Mouse (Mus musculus) heart, postnatal 0 days (tissue): ENCODE measurements around the gene Ralgps1. TPM values are rescaled to one million over a fixed set of nuclear protein-coding genes. Genes with fewer than 3 reads are reported as not detected.
A peak's percentile ranks its signal among the peaks of the same experiment; 100 is the strongest.
"Not testable (repeated sequence)": the region's sequence is repeated elsewhere in the genome, so short reads cannot be mapped to it uniquely, and the experiment has no call there.

ENCODE experiments used
- ATAC-seq: fragments of 200-750 bp; cut with Nextera tagmentation; 2 replicates; pipeline ENCODE4 v1.8.0; 2017; ENCODE audit warnings: low read depth, moderate number of reproducible peaks, moderate library complexity; ENCODE audit not compliant: insufficient read depth
- DNase-seq: peaks from one replicate; pipeline ENCODE4 v3.0.0-alpha.2; 2016; ENCODE audit warnings: low spot score
- H3K27ac ChIP-seq: fragments of 300-500 bp; sonication (generic); 2 replicates; pipeline ENCODE4 v1.5.1; 2014; ENCODE audit warnings: low read depth, mild to moderate bottlenecking
- H3K27me3 ChIP-seq: fragments of 300-500 bp; sonication (generic); 2 replicates; pipeline ENCODE4 v1.6.1; 2014; ENCODE audit warnings: low read length, mixed read lengths; ENCODE audit not compliant: control insufficient read depth, insufficient read depth
- H3K36me3 ChIP-seq: fragments of 300-500 bp; sonication (generic); replicated peaks from 2 replicates; pipeline ENCODE4 v1.6.1; 2014; ENCODE audit warnings: low read length, mixed read lengths; ENCODE audit not compliant: control insufficient read depth, insufficient read depth
- H3K4me1 ChIP-seq: fragments of 300-500 bp; sonication (generic); 2 replicates; pipeline ENCODE4 v1.6.1; 2014; ENCODE audit warnings: antibody characterized with exemption; ENCODE audit not compliant: control insufficient read depth, insufficient read depth
- H3K4me2 ChIP-seq: fragments of 300-500 bp; sonication (generic); 2 replicates; pipeline ENCODE4 v1.6.1; 2014; ENCODE audit warnings: low read depth, mild to moderate bottlenecking, low read length, moderate library complexity
- H3K4me3 ChIP-seq: fragments of 300-500 bp; sonication (generic); 2 replicates; pipeline ENCODE4 v1.5.1; 2014; ENCODE audit warnings: low read depth, low read length
- H3K9ac ChIP-seq: fragments of 300-500 bp; sonication (generic); replicated peaks from 2 replicates; pipeline ENCODE4 v1.6.1; 2014; ENCODE audit warnings: low read depth, low read length, mixed read lengths
- H3K9me3 ChIP-seq: fragments of 300-500 bp; sonication (generic); replicated peaks from 2 replicates; pipeline ENCODE4 v1.6.1; 2016; ENCODE audit warnings: low read length; ENCODE audit not compliant: control insufficient read depth
- CTCF ChIP-seq: IDR thresholded peaks from 2 replicates; pipeline ENCODE4 v1.5.1; 2016; ENCODE audit warnings: antibody characterized with exemption, control low read depth, low read depth
- EP300 ChIP-seq: IDR thresholded peaks from 2 replicates; pipeline ENCODE4 v1.6.1; 2016; ENCODE audit warnings: antibody characterized with exemption, low read depth
- WGBS: fragments of 180-500 bp; shearing (Covaris S2); extraction: QIAGEN DNeasy Blood & Tissue Kit; methylation state at CpG from one replicate; pipeline ENCODE4 v1.1.7; 2014; 5-methylcytosine and 5-hydroxymethylcytosine counted together
- polyA plus RNA-seq: library from polyadenylated mRNA; unstranded; fragments of >200 nt; fragmentation: Nextera tagmentation; extraction: Ambion mirVana; gene quantifications from 2 replicates; pipeline ENCODE4 v1.2.1, GENCODE M21; 2015
- total RNA-seq: library from RNA; depleted of rRNA; stranded (reverse); fragments of >200 nt; gene quantifications from 2 replicates; pipeline ENCODE4 v1.2.3, GENCODE M21; 2014; ENCODE audit warnings: low replicate concordance

Ralgps1 gene
- total and polyA plus RNA-seq, 2 experiments from 2014 or later, result 3.2 to 6.9 TPM

- H3K27me3 ChIP-seq, result no peaks in the 10 kb centered on the region
- H3K4me2 ChIP-seq, result no peak overlapping the region
- no peak overlapping the region for H3K27ac ChIP-seq
- no peak for TF ChIP-seq EP300
- no peak for TF ChIP-seq CTCF
- no peaks in the 10 kb centered on the region for H3K36me3 ChIP-seq
- no peak overlapping the region for H3K9ac ChIP-seq
- H3K4me1 ChIP-seq, result no peaks in the 10 kb centered on the region
- WGBS, result 74% methylated on average over 2 of the region's 3 CpGs
- no peaks in the 10 kb centered on the region for H3K9me3 ChIP-seq
- DNase-seq (no peak), ATAC-seq (no peak)
- H3K4me3 ChIP-seq, result no peak overlapping the region
These were observed 41.7 kb downstream of the Ralgps1 start for GRCm38 (mm10) chr2:33329622-33330021.

DNA sequence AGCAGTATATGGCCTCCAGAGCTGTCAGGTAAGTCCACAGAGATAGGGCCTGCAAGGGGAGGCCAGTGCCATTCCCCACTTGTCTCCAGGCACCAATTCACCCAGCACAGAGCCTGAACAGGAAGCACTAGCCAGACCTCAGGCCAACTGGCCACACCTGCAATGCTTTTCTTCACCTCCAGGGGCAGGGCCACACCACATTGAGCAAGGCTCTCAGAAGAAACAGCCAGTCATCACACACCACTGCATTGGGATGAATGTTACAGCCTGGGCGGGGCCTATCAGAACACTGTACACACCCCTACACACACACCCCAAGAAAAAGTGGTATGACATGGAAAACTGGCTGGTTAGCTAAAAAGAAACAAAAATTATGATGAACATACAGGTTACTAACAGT, 42.3 kb downstream of the Ralgps1 start:
- H3K4me2 ChIP-seq, result no peak overlapping the region
- H3K27ac ChIP-seq, result no peak overlapping the region
- no peaks in the 10 kb centered on the region for H3K27me3 ChIP-seq
- no peaks in the 10 kb centered on the region for H3K36me3 ChIP-seq
- no peak for DNase-seq
- no peak overlapping the region for H3K9ac ChIP-seq
- TF ChIP-seq EP300 (no peak), CTCF (peak; percentile 50)
- WGBS, result 85% methylated on average over 1 of the region's 1 CpGs
- H3K4me3 ChIP-seq, result no peak overlapping the region
- no peaks in the 10 kb centered on the region for H3K4me1 ChIP-seq
- ATAC-seq, result no peak
- no peaks in the 10 kb centered on the region for H3K9me3 ChIP-seq

DNA sequence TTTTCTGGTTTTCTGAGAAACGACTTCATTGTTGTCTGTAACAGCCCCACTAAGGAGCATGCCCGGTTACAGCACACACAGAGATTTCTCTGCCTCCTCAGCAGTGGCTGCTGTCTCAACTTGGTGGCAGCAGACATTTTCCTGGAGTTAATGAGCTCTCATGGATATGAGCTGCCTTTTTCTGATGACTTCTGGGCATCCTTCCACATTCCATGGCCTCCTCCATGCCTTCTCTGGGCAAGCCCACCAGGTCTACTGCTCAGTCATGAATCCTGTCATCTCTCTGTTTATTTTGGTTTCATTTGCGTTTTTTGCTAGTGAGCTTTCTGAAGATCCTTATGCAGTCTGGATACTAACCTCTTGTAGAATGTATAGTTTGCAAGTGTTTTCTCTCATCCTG, 45.9 kb downstream of the Ralgps1 start:
- Histone ChIP-seq H3K4me2 (no peak overlapping the region), H3K9me3 (no peaks in the 10 kb centered on the region), H3K4me3 (no peak overlapping the region), H3K9ac (no peak overlapping the region), H3K4me1 (no peaks in the 10 kb centered on the region), H3K27ac (no peak overlapping the region), H3K27me3 (no peaks in the 10 kb centered on the region), H3K36me3 (no peaks in the 10 kb centered on the region)
- ATAC-seq (no peak), DNase-seq (no peak)
- TF ChIP-seq CTCF (no peak), EP300 (no peak)
- WGBS, result 53% methylated on average over 3 of the region's 3 CpGs

DNA sequence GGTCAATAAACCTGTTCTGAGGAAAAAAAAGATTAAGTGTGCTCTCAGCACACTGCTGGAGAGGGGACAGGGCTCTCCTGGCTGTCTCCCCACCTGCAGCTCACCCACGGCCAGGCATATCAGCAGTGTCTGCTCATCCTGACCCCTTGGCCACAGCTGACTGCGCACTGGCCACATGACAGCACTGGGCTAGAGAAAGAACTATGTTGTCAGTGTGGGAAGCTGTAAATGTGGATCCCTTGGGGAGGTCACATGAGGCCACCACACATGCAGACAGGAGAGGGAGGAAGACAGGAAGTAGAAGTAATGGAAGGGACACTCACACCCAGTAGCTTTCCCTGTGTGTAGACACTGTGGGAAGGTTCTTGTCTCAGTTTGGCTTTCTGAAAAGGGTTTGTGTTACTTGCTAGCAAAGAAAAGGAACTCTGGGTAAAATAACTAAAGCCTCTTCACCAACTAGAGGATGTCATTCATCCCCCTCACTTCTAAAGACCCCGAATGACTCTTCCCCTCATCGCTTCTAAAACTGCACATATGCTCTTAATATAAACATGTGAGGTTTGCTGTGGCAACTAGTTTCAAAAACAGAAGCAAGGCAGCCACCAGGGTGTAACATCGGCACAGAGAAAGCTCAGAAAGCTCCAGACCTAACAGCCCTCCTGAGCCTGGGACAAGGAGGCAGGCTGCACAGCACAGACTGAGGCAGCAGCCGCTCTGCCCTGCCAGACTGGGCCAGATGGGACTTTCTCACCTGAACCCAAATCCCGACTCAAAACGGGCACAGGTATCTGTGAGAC, 47.3 kb downstream of the Ralgps1 start:
- H3K9ac ChIP-seq, result no peak overlapping the region
- TF ChIP-seq EP300, result no peak
- TF ChIP-seq CTCF, result no peak
- no peaks in the 10 kb centered on the region for H3K9me3 ChIP-seq
- H3K27ac ChIP-seq, result 0 out of 2 replicates have a peak overlapping the region, but pooled peaks have one; percentile 2
- H3K27me3 ChIP-seq, result no peaks in the 10 kb centered on the region
- peak; percentile 44; the same call in 1 of the 2 replicates for ATAC-seq
- no peak for DNase-seq
- no peak overlapping the region for H3K4me3 ChIP-seq
- no peaks in the 10 kb centered on the region for H3K4me1 ChIP-seq
- no peak overlapping the region for H3K4me2 ChIP-seq
- WGBS, result 69% methylated on average over 8 of the region's 8 CpGs
- no peaks in the 10 kb centered on the region for H3K36me3 ChIP-seq

- DNase-seq, ATAC-seq, H3K27ac ChIP-seq, H3K4me3 ChIP-seq, H3K4me1 ChIP-seq, H3K9ac ChIP-seq, H3K36me3 ChIP-seq, H3K4me2 ChIP-seq, H3K27me3 ChIP-seq, H3K9me3 ChIP-seq: not testable (repeated sequence)
- 70% methylated on average over 9 of the region's 9 CpGs for WGBS
These were observed 48.2 kb downstream of the Ralgps1 start for GRCm38 (mm10) chr2:33323043-33323625.
